Mouse (Mus musculus) intestine, postnatal 0 days (tissue): ENCODE results near the gene Wnk2. TPM values are rescaled to one million over a fixed set of nuclear protein-coding genes. Genes with fewer than 3 reads are reported as not detected.
A peak's percentile ranks its signal among the peaks of the same experiment; 100 is the strongest.

Experiments used
- ATAC-seq: fragments of 200-750 bp; cut with Nextera tagmentation; 2 replicates; pipeline ENCODE4 v1.8.0; 2017; ENCODE audit warnings: mild to moderate bottlenecking, moderate TSS enrichment, moderate library complexity
- H3K27ac ChIP-seq: fragments of 300-500 bp; sonication (generic); 2 replicates; pipeline ENCODE4 v1.5.1; 2014; ENCODE audit warnings: mild to moderate bottlenecking, low read depth, low read length, moderate library complexity
- H3K27me3 ChIP-seq: fragments of 300-500 bp; sonication (generic); replicated peaks from 2 replicates; pipeline ENCODE4 v1.6.1; 2014; ENCODE audit warnings: low read length, mixed read lengths; ENCODE audit not compliant: control insufficient read depth, insufficient read depth
- H3K36me3 ChIP-seq: fragments of 300-500 bp; sonication (generic); 2 replicates; pipeline ENCODE4 v1.6.1; 2014; ENCODE audit warnings: mild to moderate bottlenecking, moderate library complexity; ENCODE audit not compliant: control insufficient read depth, insufficient read depth
- H3K4me1 ChIP-seq: fragments of 300-500 bp; sonication (generic); replicated peaks from 2 replicates; pipeline ENCODE4 v1.6.1; 2014; ENCODE audit warnings: antibody characterized with exemption, low read length, mixed read lengths; ENCODE audit not compliant: control insufficient read depth, insufficient read depth
- H3K4me2 ChIP-seq: fragments of 300-500 bp; sonication (generic); replicated peaks from 2 replicates; pipeline ENCODE4 v1.6.1; 2014; ENCODE audit warnings: low read depth, mild to moderate bottlenecking, moderate library complexity
- H3K4me3 ChIP-seq: fragments of 300-500 bp; sonication (generic); 2 replicates; pipeline ENCODE4 v1.5.1; 2014; ENCODE audit warnings: low read depth, low read length
- H3K9ac ChIP-seq: fragments of 300-500 bp; sonication (generic); 2 replicates; pipeline ENCODE4 v1.6.1; 2014; ENCODE audit warnings: mild to moderate bottlenecking, low read depth, low read length
- H3K9me3 ChIP-seq: fragments of 300-500 bp; sonication (generic); 2 replicates; pipeline ENCODE4 v1.6.1; 2016; ENCODE audit warnings: mixed run types; ENCODE audit not compliant: control insufficient read depth
- CTCF ChIP-seq: sonication (generic); IDR thresholded peaks from 2 replicates; pipeline ENCODE4 v1.5.1; 2016; ENCODE audit warnings: low read depth, mild to moderate bottlenecking, control low read depth, antibody characterized with exemption, moderate library complexity
- WGBS: fragments of 180-500 bp; shearing (Covaris S2); extraction: QIAGEN DNeasy Blood & Tissue Kit; methylation state at CpG from one replicate; pipeline ENCODE4 v1.1.7; 2014; 5-methylcytosine and 5-hydroxymethylcytosine counted together
- polyA plus RNA-seq: library from polyadenylated mRNA; unstranded; fragments of >200 nt; fragmentation: Nextera tagmentation; extraction: Ambion mirVana; gene quantifications from 2 replicates; pipeline ENCODE4 v1.2.1, GENCODE M21; 2015

Gene Wnk2
- polyA plus RNA-seq, 1 experiment from 2014 or later = 1.7 TPM

DNA sequence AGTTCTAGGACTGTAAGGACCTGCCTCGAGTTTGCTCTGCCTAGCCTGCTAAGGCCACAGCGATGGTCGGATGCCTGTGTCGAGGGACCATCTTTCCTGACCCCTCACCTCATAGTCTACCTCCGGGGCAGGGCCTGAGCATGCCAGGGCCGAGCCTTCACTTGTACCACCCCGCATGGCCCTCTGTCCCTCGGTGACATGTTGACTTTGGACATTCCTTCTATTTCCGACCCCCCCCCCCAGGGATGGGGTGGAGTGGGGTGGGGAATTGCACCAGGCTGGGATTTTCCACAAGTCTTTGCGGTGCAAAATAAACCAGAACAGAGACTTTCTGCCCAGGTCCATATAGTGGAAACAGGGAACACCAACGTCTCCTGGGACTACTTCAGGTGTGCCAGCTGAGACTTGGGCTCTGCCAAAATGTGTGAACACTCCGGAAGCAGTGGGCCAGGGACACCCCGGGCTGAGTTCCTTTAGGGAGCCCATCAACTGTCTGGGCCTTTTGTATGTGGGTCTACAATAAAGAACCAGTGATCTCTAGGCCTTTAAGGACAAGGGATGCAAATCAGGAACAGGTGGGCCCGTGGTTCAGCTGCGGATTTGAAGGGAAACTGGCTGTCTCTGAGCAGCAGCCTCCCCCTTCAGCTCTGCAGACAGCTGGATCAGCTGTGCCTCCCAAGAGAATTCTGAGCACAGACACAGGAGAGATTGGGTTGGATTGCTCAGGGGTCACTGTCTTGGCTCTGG lies 40.6 kb upstream of the Wnk2 start:
- no peak for TF ChIP-seq CTCF
- H3K27ac ChIP-seq = peak overlapping the region; percentile 98; the same call in 1 of the 2 replicates
- peaks cover 4% of the 10 kb centered on the region; the same call in 1 of the 2 replicates for H3K36me3 ChIP-seq
- peak overlapping the region; percentile 83 for H3K9ac ChIP-seq
- H3K4me1 ChIP-seq = peaks cover 15% of the 10 kb centered on the region
- no peaks in the 10 kb centered on the region for H3K27me3 ChIP-seq
- 31% methylated on average over 15 of the region's 15 CpGs for WGBS
- ATAC-seq = no peak; the same call in 1 of the 2 replicates
- H3K4me2 ChIP-seq = peak overlapping the region; percentile 100
- H3K9me3 ChIP-seq = no peaks in the 10 kb centered on the region
- H3K4me3 ChIP-seq = peak overlapping the region; percentile 78

DNA sequence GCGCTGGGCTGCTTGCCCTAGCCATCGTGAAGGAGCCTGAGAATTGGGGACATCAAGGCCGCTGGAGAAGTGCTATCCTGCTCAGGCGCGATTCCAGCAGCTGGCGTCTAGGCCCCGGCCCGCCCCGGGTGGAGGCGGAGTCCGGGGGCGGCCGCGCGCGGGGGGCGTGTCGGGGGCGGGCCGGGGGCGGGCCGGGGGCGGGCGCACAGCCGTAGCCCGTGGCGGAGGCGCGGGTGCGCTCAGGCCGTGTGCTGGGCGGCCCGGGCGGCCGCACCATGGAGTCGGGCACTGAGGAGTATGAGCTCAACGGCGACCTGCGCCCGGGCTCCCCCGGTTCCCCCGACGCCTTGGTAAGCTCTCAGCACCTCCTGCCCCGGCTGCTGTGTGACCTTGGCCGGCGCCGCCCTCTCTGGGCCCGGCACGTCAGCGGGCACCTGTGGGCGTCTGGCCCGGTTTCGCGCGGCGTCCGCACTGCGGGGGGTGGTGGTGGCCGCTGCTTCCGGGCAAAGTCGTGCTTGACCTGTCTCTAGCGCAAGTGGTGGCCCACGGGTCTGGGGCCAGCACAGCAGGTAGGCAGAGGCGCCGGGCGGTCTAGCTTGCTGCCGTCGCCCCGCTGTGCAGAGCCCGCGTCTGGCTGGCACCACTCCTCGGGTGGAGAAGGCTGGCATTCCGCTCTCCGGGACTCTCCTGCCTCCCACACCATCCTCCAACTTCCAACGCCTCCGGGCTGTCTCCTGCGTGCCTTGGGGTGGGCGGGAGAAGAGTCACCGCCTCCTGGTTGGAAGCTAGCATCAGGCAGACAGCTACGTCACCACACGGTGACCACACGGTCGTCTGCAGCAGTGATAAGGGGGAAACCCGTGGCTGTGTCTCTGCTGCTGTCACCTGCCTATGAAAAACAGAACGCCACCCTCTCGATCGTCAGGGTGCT lies 39.7 kb upstream of the Wnk2 start, which contains the start of gene Ninj1:
Ninj1 (plus strand) TSS at position 198 of the 931 bp plus-strand sequence.
- peaks cover 15% of the 10 kb centered on the region for H3K4me1 ChIP-seq
- ATAC-seq = peak; percentile 90
- under 1% methylated on average over 66 of the region's 87 CpGs for WGBS

GRCm38 (mm10) chr13:49186798-49187287 lies 39.0 kb upstream of the Wnk2 start:
- Histone ChIP-seq H3K27ac (peak overlapping the region; percentile 98), H3K4me3 (no peak overlapping the region; the same call in 1 of the 2 replicates), H3K9me3 (no peaks in the 10 kb centered on the region), H3K4me1 (peaks cover 15% of the 10 kb centered on the region), H3K4me2 (peak overlapping the region; percentile 100), H3K9ac (peak overlapping the region; percentile 83; the same call in 1 of the 2 replicates), H3K36me3 (no peaks in the 10 kb centered on the region), H3K27me3 (no peaks in the 10 kb centered on the region)
- ATAC-seq = peak; percentile 46
- WGBS = 16% methylated on average over 11 of the region's 11 CpGs
- no peak for TF ChIP-seq CTCF

More for the DNA sequence above, 39.7 kb upstream of the Wnk2 start, which contains the start of gene Ninj1:
- H3K36me3 ChIP-seq = no peaks in the 10 kb centered on the region
- H3K4me3 ChIP-seq = peak within 1 kb of the TSS; percentile 78
- peak; percentile 13; the same call in 1 of the 2 replicates for TF ChIP-seq CTCF
- H3K4me2 ChIP-seq = peak within 1 kb of the TSS; percentile 100
- H3K9me3 ChIP-seq = no peaks in the 10 kb centered on the region
- H3K27ac ChIP-seq = peak within 1 kb of the TSS; percentile 98
- H3K27me3 ChIP-seq = no peaks in the 10 kb centered on the region
- peak within 1 kb of the TSS; percentile 83 for H3K9ac ChIP-seq

DNA sequence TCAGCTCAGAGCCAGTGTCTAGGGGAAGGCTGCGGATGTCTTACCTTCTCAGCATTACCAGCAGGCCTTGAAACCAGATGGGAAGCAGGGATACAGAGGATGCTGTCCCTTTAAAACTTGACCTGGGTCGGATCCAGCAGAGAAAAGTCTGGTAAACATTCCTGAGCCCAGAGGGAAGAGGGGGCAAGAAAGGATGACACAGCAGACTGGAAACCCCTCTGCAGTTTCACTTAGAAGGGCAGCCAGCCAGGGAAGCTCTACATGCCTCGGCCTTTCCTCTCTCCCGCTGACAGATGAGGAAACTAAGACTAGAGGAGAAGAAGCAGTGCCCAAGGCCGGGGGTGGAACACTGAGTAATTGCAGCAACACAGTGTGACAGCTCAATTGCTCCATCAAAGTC lies 35.8 kb upstream of the Wnk2 start:
- WGBS = 57% methylated on average over 5 of the region's 5 CpGs
- H3K27me3 ChIP-seq = no peaks in the 10 kb centered on the region
- H3K27ac ChIP-seq = no peak overlapping the region
- no peak overlapping the region for H3K4me2 ChIP-seq
- no peak overlapping the region for H3K4me3 ChIP-seq
- no peaks in the 10 kb centered on the region; the same call in 1 of the 2 replicates for H3K4me1 ChIP-seq
- ATAC-seq = no peak
- no peaks in the 10 kb centered on the region for H3K9me3 ChIP-seq
- H3K9ac ChIP-seq = no peak overlapping the region
- TF ChIP-seq CTCF = no peak
- H3K36me3 ChIP-seq = no peaks in the 10 kb centered on the region

DNA sequence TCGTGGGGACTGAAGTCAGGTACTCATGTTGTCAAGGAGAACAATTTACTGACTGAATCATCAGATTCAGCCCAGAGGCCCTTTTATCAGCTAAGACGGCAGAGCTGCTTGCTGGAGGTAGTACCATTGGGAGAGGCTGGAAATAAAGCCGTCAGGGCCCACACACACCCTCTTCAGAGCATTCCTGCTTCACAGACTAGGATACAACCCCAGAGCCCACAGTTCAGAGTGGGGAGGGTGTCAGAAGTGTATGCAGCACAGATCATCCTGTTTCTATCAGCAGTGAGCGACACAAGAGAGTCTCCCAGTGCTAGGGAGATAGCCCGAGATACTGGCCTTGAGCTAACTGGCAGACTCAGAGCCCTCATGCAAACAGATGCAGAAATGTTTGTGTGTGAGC lies 35.3 kb upstream of the Wnk2 start:
- TF ChIP-seq CTCF = no peak
- H3K9ac ChIP-seq = no peak overlapping the region
- H3K27ac ChIP-seq = no peak overlapping the region

More for the DNA sequence above, 35.3 kb upstream of the Wnk2 start:
- WGBS = 38% methylated on average over 5 of the region's 5 CpGs
- Histone ChIP-seq H3K36me3 (no peaks in the 10 kb centered on the region), H3K4me3 (no peak overlapping the region), H3K9me3 (no peaks in the 10 kb centered on the region), H3K4me1 (no peaks in the 10 kb centered on the region; the same call in 1 of the 2 replicates), H3K27me3 (no peaks in the 10 kb centered on the region), H3K4me2 (no peak overlapping the region)
- no peak for ATAC-seq
